Mouse (Mus musculus) hindbrain, embryonic 14.5 days (tissue): ENCODE data around the gene Cryzl1. TPM values are rescaled to one million over a fixed set of nuclear protein-coding genes. Genes with fewer than 3 reads are reported as not detected.
A peak's percentile ranks its signal among the peaks of the same experiment; 100 is the strongest.

Source experiments
- ATAC-seq: fragments of 200-750 bp; cut with Nextera tagmentation; 2 replicates; pipeline ENCODE4 v1.8.0; 2017; ENCODE audit warnings: moderate number of reproducible peaks, mild to moderate bottlenecking, moderate TSS enrichment, moderate library complexity; ENCODE audit not compliant: low FRiP score
- DNase-seq: peaks from one replicate; pipeline ENCODE4 v3.0.0-alpha.2; 2015; ENCODE audit warnings: low spot score
- H3K27ac ChIP-seq: fragments of 300-500 bp; sonication (generic); 2 replicates; pipeline ENCODE4 v1.5.1; 2014; ENCODE audit warnings: mild to moderate bottlenecking, moderate library complexity
- H3K27me3 ChIP-seq: fragments of 300-500 bp; sonication (generic); 2 replicates; pipeline ENCODE4 v1.6.1; 2014; ENCODE audit warnings: mild to moderate bottlenecking, low read length, mixed read lengths; ENCODE audit not compliant: control insufficient read depth, insufficient read depth
- H3K36me3 ChIP-seq: fragments of 300-500 bp; sonication (generic); replicated peaks from 2 replicates; pipeline ENCODE4 v1.6.1; 2014; ENCODE audit not compliant: control insufficient read depth, insufficient read depth
- H3K4me1 ChIP-seq: fragments of 300-500 bp; sonication (generic); replicated peaks from 2 replicates; pipeline ENCODE4 v1.6.1; 2014; ENCODE audit warnings: antibody characterized with exemption, low read length, mixed read lengths; ENCODE audit not compliant: control insufficient read depth, insufficient read depth
- H3K4me2 ChIP-seq: fragments of 300-500 bp; sonication (generic); replicated peaks from 2 replicates; pipeline ENCODE4 v1.6.1; 2014; ENCODE audit warnings: mild to moderate bottlenecking, moderate library complexity
- H3K4me3 ChIP-seq: fragments of 300-500 bp; sonication (generic); replicated peaks from 2 replicates; pipeline ENCODE4 v1.5.1; 2014; ENCODE audit warnings: mild to moderate bottlenecking, low read length
- H3K9ac ChIP-seq: fragments of 300-500 bp; sonication (generic); 2 replicates; pipeline ENCODE4 v1.6.1; 2014
- H3K9me3 ChIP-seq: fragments of 300-500 bp; sonication (generic); 2 replicates; pipeline ENCODE4 v1.6.1; 2016; ENCODE audit warnings: low read length; ENCODE audit not compliant: control insufficient read depth
- WGBS: fragments of 180-500 bp; shearing (Covaris S2); extraction: QIAGEN DNeasy Blood & Tissue Kit; methylation state at CpG from one replicate; pipeline ENCODE4 v1.1.7; 2014; 5-methylcytosine and 5-hydroxymethylcytosine counted together
- polyA plus RNA-seq: library from polyadenylated mRNA; unstranded; fragments of >200 nt; fragmentation: Nextera tagmentation; extraction: Ambion mirVana; gene quantifications from 2 replicates; pipeline ENCODE4 v1.2.1, GENCODE M21; 2014

The Cryzl1 gene
- 101 and 111 TPM in 2 replicates for polyA plus RNA-seq

- peak within 1 kb of the TSS; percentile 73 for H3K4me3 ChIP-seq
- peak within 1 kb of the TSS; percentile 96 for H3K27ac ChIP-seq
- peaks cover 34% of the 10 kb centered on the region for H3K4me1 ChIP-seq
- no peaks in the 10 kb centered on the region for H3K27me3 ChIP-seq
- H3K9ac ChIP-seq, result peak within 1 kb of the TSS; percentile 94
- WGBS, result under 1% methylated on average over 46 of the region's 46 CpGs
- ATAC-seq, result peak; percentile 93
- no peaks in the 10 kb centered on the region for H3K9me3 ChIP-seq
- peak within 1 kb of the TSS; percentile 69 for H3K4me2 ChIP-seq
- peaks cover 11% of the 10 kb centered on the region; the same call in 1 of the 2 replicates for H3K36me3 ChIP-seq
- DNase-seq, result peak; percentile 96
Observed at GRCm38 (mm10) chr16:91728123-91729065, at the start of gene Cryzl1. Cryzl1 (minus strand) TSS chr16:91728975.

- peaks cover 36% of the 10 kb centered on the region for H3K4me1 ChIP-seq
- H3K9me3 ChIP-seq, result no peaks in the 10 kb centered on the region
- no peaks in the 10 kb centered on the region for H3K36me3 ChIP-seq
- H3K27me3 ChIP-seq, result no peaks in the 10 kb centered on the region
- DNase-seq (no peak), ATAC-seq (no peak)
- 68% methylated on average over 7 of the region's 7 CpGs for WGBS
- no peak overlapping the region for H3K4me2 ChIP-seq
- H3K27ac ChIP-seq, result peak overlapping the region; percentile 16; the same call in 1 of the 2 replicates
- no peak overlapping the region for H3K4me3 ChIP-seq
- no peak overlapping the region for H3K9ac ChIP-seq
Observed at GRCm38 (mm10) chr16:91772586-91772985, 43.8 kb upstream of the Cryzl1 start.

GRCm38 (mm10) chr16:91771334-91771733 lies 42.6 kb upstream of the Cryzl1 start:
- 37% methylated on average over 6 of the region's 6 CpGs for WGBS

GRCm38 (mm10) chr16:91770662-91771061 lies 41.9 kb upstream of the Cryzl1 start:
- H3K9me3 ChIP-seq, result no peaks in the 10 kb centered on the region
- 8% methylated on average over 5 of the region's 5 CpGs for WGBS
- DNase-seq (peak; percentile 50), ATAC-seq (peak; percentile 77)
- peak overlapping the region; percentile 84 for H3K27ac ChIP-seq
- 0 out of 2 replicates have a peak overlapping the region, but pooled peaks have one; percentile 22 for H3K9ac ChIP-seq
- no peaks in the 10 kb centered on the region for H3K27me3 ChIP-seq
- H3K36me3 ChIP-seq, result no peaks in the 10 kb centered on the region
- H3K4me2 ChIP-seq, result peak overlapping the region; percentile 19; the same call in 1 of the 2 replicates
- H3K4me1 ChIP-seq, result peaks cover 50% of the 10 kb centered on the region
- no peak overlapping the region for H3K4me3 ChIP-seq

More at GRCm38 (mm10) chr16:91771334-91771733, 42.6 kb upstream of the Cryzl1 start:
- Histone ChIP-seq H3K27ac (peak overlapping the region; percentile 84), H3K36me3 (no peaks in the 10 kb centered on the region), H3K9me3 (no peaks in the 10 kb centered on the region), H3K4me1 (peaks cover 44% of the 10 kb centered on the region), H3K4me2 (no peak overlapping the region), H3K4me3 (no peak overlapping the region), H3K9ac (0 out of 2 replicates have a peak overlapping the region, but pooled peaks have one; percentile 22), H3K27me3 (no peaks in the 10 kb centered on the region)
- DNase-seq, result no peak
- 0 out of 2 replicates have a peak, but pooled peaks have one; percentile 36 for ATAC-seq

- 47% methylated on average over 5 of the region's 5 CpGs for WGBS
- no peak overlapping the region for H3K4me3 ChIP-seq
- no peaks in the 10 kb centered on the region for H3K36me3 ChIP-seq
- H3K27me3 ChIP-seq, result no peaks in the 10 kb centered on the region
- no peak for ATAC-seq
- no peak overlapping the region for H3K4me2 ChIP-seq
- peaks cover 50% of the 10 kb centered on the region for H3K4me1 ChIP-seq
- DNase-seq, result no peak
- no peaks in the 10 kb centered on the region for H3K9me3 ChIP-seq
- H3K27ac ChIP-seq, result peak overlapping the region; percentile 84
- no peak overlapping the region for H3K9ac ChIP-seq
Observed at GRCm38 (mm10) chr16:91769911-91770310, 41.1 kb upstream of the Cryzl1 start.

GRCm38 (mm10) chr16:91768586-91768985 lies 39.8 kb upstream of the Cryzl1 start:
- ATAC-seq (no peak), DNase-seq (no peak)
- Histone ChIP-seq H3K36me3 (no peaks in the 10 kb centered on the region), H3K4me1 (peaks cover 61% of the 10 kb centered on the region), H3K4me2 (no peak overlapping the region), H3K9ac (no peak overlapping the region), H3K27ac (no peak overlapping the region), H3K9me3 (no peaks in the 10 kb centered on the region), H3K27me3 (no peaks in the 10 kb centered on the region), H3K4me3 (no peak overlapping the region)
- WGBS, result 89% methylated on average over 6 of the region's 6 CpGs

- H3K9ac ChIP-seq, result no peak overlapping the region
- no peak overlapping the region for H3K4me3 ChIP-seq
- 65% methylated on average over 11 of the region's 11 CpGs for WGBS
- no peaks in the 10 kb centered on the region for H3K36me3 ChIP-seq
- H3K4me1 ChIP-seq, result peaks cover 57% of the 10 kb centered on the region
- no peak for ATAC-seq
- no peaks in the 10 kb centered on the region for H3K27me3 ChIP-seq
- DNase-seq, result no peak
- no peak overlapping the region for H3K4me2 ChIP-seq
- H3K27ac ChIP-seq, result no peak overlapping the region
- no peaks in the 10 kb centered on the region for H3K9me3 ChIP-seq
Observed at GRCm38 (mm10) chr16:91767165-91767701, 38.5 kb upstream of the Cryzl1 start.

GRCm38 (mm10) chr16:91765816-91766210 lies 37.0 kb upstream of the Cryzl1 start:
- no peak overlapping the region for H3K4me3 ChIP-seq
- no peaks in the 10 kb centered on the region for H3K36me3 ChIP-seq
- H3K4me2 ChIP-seq, result no peak overlapping the region
- H3K27me3 ChIP-seq, result no peaks in the 10 kb centered on the region
- H3K9ac ChIP-seq, result no peak overlapping the region
- H3K9me3 ChIP-seq, result no peaks in the 10 kb centered on the region
- 82% methylated on average over 15 of the region's 15 CpGs for WGBS
- no peak for ATAC-seq
- no peak for DNase-seq
- no peak overlapping the region for H3K27ac ChIP-seq
- H3K4me1 ChIP-seq, result peaks cover 53% of the 10 kb centered on the region

GRCm38 (mm10) chr16:91765121-91765815 lies 36.5 kb upstream of the Cryzl1 start:
- H3K4me1 ChIP-seq, result peaks cover 51% of the 10 kb centered on the region
- no peak overlapping the region for H3K9ac ChIP-seq
- no peaks in the 10 kb centered on the region for H3K27me3 ChIP-seq
- no peaks in the 10 kb centered on the region for H3K36me3 ChIP-seq
- H3K4me2 ChIP-seq, result no peak overlapping the region
- no peaks in the 10 kb centered on the region for H3K9me3 ChIP-seq
- DNase-seq, result no peak
- H3K27ac ChIP-seq, result no peak overlapping the region
- H3K4me3 ChIP-seq, result no peak overlapping the region
- no peak for ATAC-seq
- 80% methylated on average over 15 of the region's 15 CpGs for WGBS
